12 mouse cellular contexts compared by ENCODE assay signal in genomic region chr5:20751696-20752095, GRCm38 (mm10).
DNase-seq lines count a peak whose midpoint lies in the region; ATAC-seq lines count a peak whose summit lies in the region.
"Had no signal": no experiment of that assay in that cellular context is flagged by ENCODE, and none has a peak within 500 bp of the region (broad histone marks: within the 10 kb centered on the region; RNA-seq: fewer than 3 reads in every experiment).

No protein-coding gene starts in this region.

- H3K27ac ChIP-seq in heart, embryonic 12.5 days (ENCODE audit: poor library complexity, severe bottlenecking), result no peak overlapping the region
- H3K27ac ChIP-seq in embryonic facial prominence, embryonic 10.5 days (replicated peaks), result peak overlapping the region; percentile 55; the same call in 1 of the 2 replicates

- no peak overlapping the region for H3K9ac ChIP-seq in heart, embryonic 12.5 days
- H3K9ac ChIP-seq: liver, postnatal 0 days; stomach, embryonic 15.5 days had no signal

- no peaks in the 10 kb centered on the region for H3K27me3 ChIP-seq in heart, embryonic 12.5 days (replicated peaks)
- no peaks in the 10 kb centered on the region for H3K27me3 ChIP-seq in embryonic facial prominence, embryonic 10.5 days (replicated peaks; ENCODE audit: low read depth, poor library complexity, severe bottlenecking)
- H3K27me3 ChIP-seq: stomach, embryonic 15.5 days had no signal

- ATAC-seq in heart, embryonic 12.5 days (ENCODE audit: insufficient number of reproducible peaks, low FRiP score), result no peak
- ATAC-seq: inflammation-experienced regulatory T-cells, adult 6 months; liver, postnatal 0 days had no signal

- H3K4me3 ChIP-seq in heart, embryonic 12.5 days, result no peak overlapping the region
- no peak overlapping the region for H3K4me3 ChIP-seq in embryonic facial prominence, embryonic 10.5 days
- H3K4me3 ChIP-seq: erythroblast, embryonic 14.5 days; stomach, embryonic 15.5 days had no signal

- no peaks in the 10 kb centered on the region for H3K9me3 ChIP-seq in heart, embryonic 12.5 days (replicated peaks)
- no peaks in the 10 kb centered on the region for H3K9me3 ChIP-seq in embryonic facial prominence, embryonic 10.5 days
- H3K9me3 ChIP-seq: stomach, embryonic 15.5 days had no signal

- no peaks in the 10 kb centered on the region for H3K4me1 ChIP-seq in heart, embryonic 12.5 days (replicated peaks)
- peaks cover 19% of the 10 kb centered on the region for H3K4me1 ChIP-seq in embryonic facial prominence, embryonic 10.5 days
- H3K4me1 ChIP-seq: stomach, embryonic 15.5 days had no signal

- 70% methylated on average over 7 of the region's 7 CpGs for WGBS in heart, embryonic 12.5 days
- WGBS in embryonic facial prominence, embryonic 10.5 days, result 67% methylated on average over 7 of the region's 7 CpGs

- peak; percentile 8 to 14 for DNase-seq in heart, adult 18-20 months
- DNase-seq in embryonic facial prominence, embryonic 10.5 days (ENCODE audit: low spot score), result no peak
- DNase-seq in gastrocnemius, postnatal 10 days, result peak; percentile 9
- DNase-seq in lung, postnatal 25 days (ENCODE audit: low spot score), result peak; percentile 20
- no peak for DNase-seq in thymus, postnatal 36 days
- no peak for DNase-seq in thymus, adult 18-20 months
- no peak for DNase-seq in urinary bladder, adult 18-20 months (ENCODE audit: low spot score in 2 of 2)
- DNase-seq: liver, postnatal 0 days had no signal

- H3K36me3 ChIP-seq in heart, embryonic 12.5 days, result no peaks in the 10 kb centered on the region
- H3K36me3 ChIP-seq in embryonic facial prominence, embryonic 10.5 days (replicated peaks), result 0 out of 2 replicates have a peak, but pooled peaks cover 1% of the 10 kb centered on the region
- H3K36me3 ChIP-seq: stomach, embryonic 15.5 days had no signal

- no peak overlapping the region for H3K4me2 ChIP-seq in heart, embryonic 12.5 days
- H3K4me2 ChIP-seq: stomach, embryonic 15.5 days had no signal

Comparison
In these comparisons a context has a peak if more than half of its experiments do, and no peak if none do; other contexts are left out.
1. DNase-seq: peak in heart, adult 18-20 months (2 of 2), gastrocnemius, postnatal 10 days (single experiment) and lung, postnatal 25 days (single experiment); none in embryonic facial prominence, embryonic 10.5 days (single experiment), thymus, postnatal 36 days (0 of 2), thymus, adult 18-20 months (0 of 2) and urinary bladder, adult 18-20 months (0 of 2).